Mouse (Mus musculus) lung, adult 2 months (tissue): ENCODE measurements around the gene Cd52.

Source experiments
- CTCF ChIP-seq: fragments of 200-500 bp; IDR thresholded peaks from 2 replicates; pipeline ENCODE4 v1.5.1; 2011; ENCODE audit warnings: mild to moderate bottlenecking, low read length, control low read depth; ENCODE audit not compliant: insufficient read depth
- POLR2A ChIP-seq: fragments of 200-500 bp; IDR thresholded peaks from 2 replicates; pipeline ENCODE4 v1.6.1; 2011; ENCODE audit warnings: low read depth, mild to moderate bottlenecking, control low read depth, low read length, borderline replicate concordance; ENCODE audit errors: extremely low read depth

DNA sequence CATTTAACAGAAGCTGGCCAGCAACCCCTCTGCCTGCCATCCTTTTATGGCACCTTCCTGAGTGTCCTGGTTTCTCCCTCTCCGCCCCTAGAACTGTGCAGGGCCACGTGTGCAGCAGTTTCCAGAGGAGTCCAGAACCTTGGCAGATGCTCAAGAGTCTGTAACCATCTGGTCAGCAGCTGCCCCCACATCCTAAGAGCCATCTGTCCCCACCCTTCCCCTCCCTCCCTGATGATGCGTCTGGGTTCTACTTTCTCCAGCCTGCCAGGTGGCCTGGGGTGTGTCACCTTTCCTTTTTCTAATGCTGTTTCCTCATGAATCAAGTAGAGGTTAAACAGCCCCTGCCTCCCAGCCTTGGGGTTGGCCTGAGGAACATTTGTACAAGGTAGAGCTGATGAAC lies 27.4 kb upstream of the Cd52 start:
- TF ChIP-seq POLR2A = no peak
- no peak for TF ChIP-seq CTCF
